Mouse (Mus musculus): ENCODE data around the gene Gsap.
"Not testable (repeated sequence)": the region's sequence is repeated elsewhere in the genome, so short reads cannot be mapped to it uniquely, and the experiment has no call there.

Gsap gene

DNA sequence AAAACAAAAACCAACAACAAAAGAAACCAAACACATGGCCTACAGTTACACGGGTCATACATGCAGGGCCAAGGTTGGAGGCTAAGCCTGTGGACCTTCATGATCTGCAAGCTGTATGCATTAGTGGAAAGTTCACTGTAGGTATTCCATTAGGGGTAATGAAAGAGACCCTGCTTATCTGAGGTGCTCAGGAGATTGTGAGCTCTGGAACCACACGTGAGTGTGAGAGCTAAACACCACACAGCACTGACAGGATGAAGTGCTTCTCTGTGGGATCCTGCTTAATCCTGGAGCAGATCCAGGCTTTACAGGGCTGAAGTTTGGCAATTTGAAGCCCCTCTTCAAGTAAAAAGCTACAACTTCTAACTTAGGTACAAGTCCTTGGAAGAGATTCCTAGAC lies 134.1 kb downstream of the Gsap start:
- no peak for DNase-seq (ENCODE audit: low read depth, low spot score)

DNA sequence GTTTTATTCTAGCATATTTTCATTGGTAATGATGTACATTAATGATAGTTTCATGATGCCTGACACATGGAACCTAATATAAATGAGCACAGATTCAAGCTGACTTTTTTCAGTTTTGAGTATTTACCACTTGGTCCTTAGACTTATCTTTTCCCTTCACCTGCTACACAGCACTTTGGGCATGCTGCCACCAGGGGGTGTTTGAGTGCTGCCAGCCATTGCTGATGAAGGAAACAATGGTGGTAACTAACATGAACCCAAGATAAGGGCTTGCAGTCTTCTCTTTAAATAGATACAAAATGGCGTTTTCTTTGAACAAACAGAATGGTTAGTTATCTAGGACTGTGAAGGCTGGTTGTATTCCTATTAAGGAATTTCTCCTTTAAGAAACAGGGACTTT lies 140.4 kb downstream of the Gsap start:
- DNase-seq (ENCODE audit: low read depth, low spot score), result peak; percentile 51

DNA sequence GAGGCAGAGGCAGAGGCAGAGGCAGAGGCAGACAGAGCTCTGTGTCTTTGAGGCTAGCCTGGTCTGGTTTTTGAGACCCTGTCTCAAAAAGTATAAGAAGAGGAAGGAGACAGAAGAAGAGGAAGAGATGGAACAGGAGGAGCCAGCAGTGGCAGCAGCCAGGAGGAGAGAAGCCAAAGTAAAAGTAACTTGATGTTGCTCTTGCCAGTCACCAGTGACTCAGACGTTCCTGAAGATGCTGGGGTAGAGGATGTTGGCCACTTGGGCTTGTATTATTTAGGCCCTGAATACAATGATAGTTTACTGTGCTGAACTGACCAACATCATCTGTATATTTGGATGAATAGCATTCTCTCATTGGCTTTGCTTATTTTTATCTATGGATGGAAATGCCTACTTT lies 142.5 kb downstream of the Gsap start:
- DNase-seq (ENCODE audit: low read depth, low spot score), result no peak

DNA sequence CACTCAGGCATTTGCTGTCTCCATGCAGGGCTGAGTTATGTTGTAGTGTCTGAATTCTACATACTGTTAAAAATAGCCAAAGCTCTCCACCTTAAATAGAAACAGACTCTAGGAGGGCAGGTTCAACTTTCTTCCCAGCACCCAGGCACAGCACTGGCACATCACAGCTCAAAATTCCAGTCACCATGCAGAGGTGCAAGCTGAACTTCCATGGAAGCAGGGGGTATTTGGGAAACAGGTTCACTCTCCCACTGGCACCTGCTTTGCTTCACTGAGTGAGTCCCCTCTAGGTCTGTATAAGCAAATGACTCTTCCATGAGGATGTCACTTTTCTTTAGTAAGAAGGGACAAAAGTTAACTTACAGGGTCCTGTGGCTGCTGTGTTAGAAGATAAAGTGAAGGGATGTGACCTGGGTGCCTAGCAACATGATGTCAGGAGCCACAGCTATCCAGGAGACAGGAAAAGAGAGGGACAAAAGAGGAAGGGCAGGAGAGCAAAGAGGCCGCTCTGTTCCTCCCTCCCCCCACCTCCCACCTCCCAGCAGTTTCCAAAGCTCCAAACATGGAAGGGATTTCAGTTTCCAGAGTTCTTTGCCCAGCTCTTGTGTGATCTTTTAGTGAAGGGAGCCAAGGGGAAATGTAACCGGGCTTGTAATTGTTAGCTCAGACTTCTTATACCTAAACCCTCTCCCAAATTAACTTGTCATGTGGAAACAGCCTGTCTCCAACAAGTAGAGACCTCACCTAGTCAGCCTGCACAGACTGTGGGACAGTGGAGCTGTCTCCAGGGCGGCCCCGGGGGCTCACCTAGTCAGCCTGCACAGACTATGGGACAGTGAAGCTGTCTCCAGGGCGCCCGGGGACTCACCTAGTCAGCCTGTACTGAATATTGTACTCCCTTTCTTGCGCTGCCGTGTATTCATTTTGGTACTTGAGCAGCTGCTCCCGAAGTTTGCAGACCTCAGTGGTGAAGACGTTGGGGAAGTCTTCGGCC lies 143.9 kb downstream of the Gsap start:
- peak; percentile 42 for DNase-seq (ENCODE audit: low read depth, low spot score)

DNA sequence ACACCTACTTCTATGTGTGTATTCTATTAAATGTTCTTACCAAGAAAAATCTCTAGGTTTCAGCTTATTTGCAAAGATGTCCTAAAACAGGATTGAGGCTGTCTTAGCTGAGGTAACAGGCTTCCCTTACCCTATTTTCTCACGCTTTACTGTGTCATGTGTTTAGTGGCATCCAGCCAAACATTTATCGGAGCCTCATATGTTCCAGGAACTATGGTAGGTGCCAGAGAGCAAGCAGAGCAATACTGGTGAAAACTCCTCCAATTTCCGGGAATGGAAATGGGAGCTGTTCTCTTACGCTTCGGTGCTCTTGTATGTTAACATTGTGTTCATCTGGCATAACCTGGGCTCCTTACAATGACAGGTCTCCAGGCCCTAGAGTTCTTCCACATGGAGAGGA lies 145.6 kb downstream of the Gsap start:
- DNase-seq (ENCODE audit: low read depth, low spot score), result no peak

DNA sequence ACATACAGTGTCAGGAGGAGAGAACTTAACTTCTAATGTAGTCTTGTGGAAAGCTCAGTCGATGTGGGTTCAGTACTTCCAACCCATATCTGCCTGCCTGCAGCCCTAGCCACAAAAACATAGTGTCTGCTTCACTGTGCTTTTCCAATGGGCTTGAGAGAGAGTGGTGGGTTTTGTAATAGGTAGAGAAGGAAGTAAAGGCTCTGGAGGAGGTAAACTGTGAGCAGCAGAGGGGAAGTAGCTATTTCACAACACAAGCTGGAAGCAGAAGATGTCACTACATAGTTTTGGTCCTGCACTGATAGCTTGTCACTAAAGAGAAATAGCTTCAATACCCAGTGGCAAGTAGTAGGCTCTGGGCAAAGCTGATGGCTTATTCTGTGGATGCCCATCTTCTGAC lies 146.1 kb downstream of the Gsap start:
- no peak for DNase-seq (ENCODE audit: low read depth, low spot score)

DNA sequence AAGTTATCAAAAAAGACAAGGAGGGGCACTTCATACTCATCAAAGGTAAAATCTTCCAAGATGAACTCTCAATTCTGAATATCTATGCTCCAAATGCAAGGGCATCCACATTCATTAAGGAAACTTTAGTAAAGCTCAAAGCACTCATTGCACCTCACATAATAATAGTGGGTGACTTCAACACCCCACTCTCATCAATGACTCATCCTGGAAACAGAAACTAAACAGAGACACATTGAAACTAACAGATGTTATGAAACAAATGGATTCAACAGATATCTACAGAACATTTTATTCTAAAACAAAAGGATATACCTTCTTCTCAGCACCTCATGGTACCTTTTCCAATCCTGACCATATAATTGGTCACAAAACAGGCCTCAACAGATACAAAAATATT lies 156.2 kb downstream of the Gsap start:
- DNase-seq (ENCODE audit: low read depth, low spot score), result not testable (repeated sequence)

DNA sequence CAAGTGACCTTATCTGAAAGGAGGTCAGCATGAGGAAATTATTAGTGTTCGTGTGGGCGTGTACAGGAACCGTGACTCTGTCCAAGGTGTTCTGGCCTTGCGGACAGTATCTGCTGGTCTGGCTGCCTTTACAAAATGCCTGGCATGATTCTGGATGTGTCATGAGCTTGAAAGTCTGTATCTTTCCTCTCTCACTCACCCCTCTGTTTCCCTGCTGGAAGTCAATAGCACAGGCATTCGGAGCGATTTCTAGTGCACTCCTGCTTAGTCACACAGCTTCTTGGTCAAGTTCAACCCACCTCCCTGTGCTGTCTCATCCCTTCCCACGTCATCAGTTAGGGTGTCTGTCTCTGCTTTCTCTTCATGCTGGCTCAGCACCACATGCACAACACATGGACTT lies 162.3 kb downstream of the Gsap start:
- DNase-seq (ENCODE audit: low read depth, low spot score), result peak; percentile 42

DNA sequence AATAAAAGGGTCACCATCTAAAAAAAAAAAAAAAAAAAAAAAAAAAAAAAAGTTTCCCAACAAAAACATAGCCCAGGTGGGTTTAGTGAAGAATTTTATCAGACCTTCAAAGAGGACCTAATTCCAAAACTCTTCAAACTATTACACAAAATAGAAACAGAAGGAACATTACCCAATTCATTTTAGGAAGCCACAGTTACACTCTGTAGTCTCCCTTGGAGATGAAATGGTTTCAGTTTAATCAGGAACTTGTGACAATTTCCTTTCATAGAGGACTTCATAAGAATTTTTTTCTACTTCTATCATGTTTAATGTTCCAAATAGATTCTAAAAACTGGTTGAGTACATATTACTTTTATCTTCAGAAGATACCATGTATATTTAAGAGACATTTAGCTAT lies 165.6 kb downstream of the Gsap start:
- no peak for DNase-seq (ENCODE audit: low read depth, low spot score)

DNA sequence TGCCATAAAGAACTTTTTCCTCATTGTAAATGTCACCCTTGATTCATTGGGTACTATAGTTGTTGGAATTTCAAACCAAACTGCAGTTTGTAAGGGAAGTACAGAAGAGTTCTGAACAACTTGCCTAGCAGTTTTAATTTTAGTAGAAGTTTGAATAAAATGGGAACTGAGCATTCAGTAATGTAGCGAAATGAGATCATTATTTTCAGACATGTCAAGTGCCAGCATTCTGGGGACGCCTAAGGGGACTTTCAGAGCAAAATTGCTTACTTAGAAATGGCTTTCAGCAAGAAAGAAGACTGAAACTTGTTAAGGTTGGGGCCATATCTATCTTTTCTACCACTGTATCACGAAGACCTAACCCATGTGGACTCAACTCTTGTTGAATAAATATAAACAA lies 172.6 kb downstream of the Gsap start:
- no peak for DNase-seq (ENCODE audit: low read depth, low spot score)

DNA sequence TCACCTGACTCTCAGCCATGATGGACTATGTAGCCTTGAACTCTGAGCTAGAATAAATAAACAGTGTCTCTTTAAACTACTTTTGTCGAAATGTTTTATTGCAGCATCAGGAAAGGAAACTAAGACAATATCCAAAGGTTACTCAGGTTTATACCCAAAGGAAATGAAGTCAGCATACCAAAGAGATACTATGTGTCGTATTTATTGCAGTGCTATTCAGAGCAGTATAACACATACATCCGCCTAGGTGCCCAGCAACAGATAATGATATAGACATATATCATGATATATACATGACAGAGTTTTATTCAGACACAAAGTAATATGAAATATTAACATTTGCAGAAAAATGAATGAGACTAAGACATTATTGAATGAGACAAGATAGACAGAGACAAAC lies 177.3 kb downstream of the Gsap start:
- DNase-seq (ENCODE audit: low read depth, low spot score), result no peak

Measured in brain, adult 2 months (tissue).